Mouse (Mus musculus): ENCODE data around the gene Omt2b. TPM values are rescaled to one million over a fixed set of nuclear protein-coding genes. Genes with fewer than 3 reads are reported as not detected.
"Not testable (repeated sequence)": the region's sequence is repeated elsewhere in the genome, so short reads cannot be mapped to it uniquely, and the experiment has no call there.

The Omt2b gene
- polyA plus RNA-seq, 1 experiment from 2014 or later, result not detected

GRCm38 (mm10) chr9:78360484-78360872, 33.1 kb downstream of the Omt2b start:
- no peak overlapping the region for H3K4me3 ChIP-seq (ENCODE audit: low read length)
- H3K4me1 ChIP-seq (replicated peaks; ENCODE audit: control insufficient read depth, insufficient read depth, low read length), result 0 out of 2 replicates have a peak, but pooled peaks cover 3% of the 10 kb centered on the region
- ATAC-seq (ENCODE audit: low read depth), result no peak
- H3K27ac ChIP-seq (ENCODE audit: low read length), result no peak overlapping the region
- no peaks in the 10 kb centered on the region for H3K27me3 ChIP-seq (ENCODE audit: control insufficient read depth, insufficient read depth, low read depth, low read length)
- WGBS, result 28% methylated on average over 2 of the region's 2 CpGs
- no peaks in the 10 kb centered on the region for H3K9me3 ChIP-seq (ENCODE audit: control insufficient read depth, low read length)
- H3K4me2 ChIP-seq (ENCODE audit: low read depth, low read length), result no peak overlapping the region
- H3K36me3 ChIP-seq (ENCODE audit: control insufficient read depth, insufficient read depth, low read length), result no peaks in the 10 kb centered on the region
- no peak overlapping the region for H3K9ac ChIP-seq (ENCODE audit: low read length)

GRCm38 (mm10) chr9:78363374-78363773, 36.0 kb downstream of the Omt2b start:
- no peaks in the 10 kb centered on the region for H3K36me3 ChIP-seq (ENCODE audit: control insufficient read depth, insufficient read depth, low read length)
- WGBS, result 57% methylated on average over 6 of the region's 6 CpGs
- no peaks in the 10 kb centered on the region for H3K27me3 ChIP-seq (ENCODE audit: control insufficient read depth, insufficient read depth, low read depth, low read length)
- H3K27ac ChIP-seq (ENCODE audit: low read length), result no peak overlapping the region
- H3K4me2 ChIP-seq (ENCODE audit: low read depth, low read length), result no peak overlapping the region
- H3K9ac ChIP-seq (ENCODE audit: low read length), result no peak overlapping the region
- H3K4me3 ChIP-seq (ENCODE audit: low read length), result no peak overlapping the region
- ATAC-seq (ENCODE audit: low read depth), result no peak
- no peaks in the 10 kb centered on the region for H3K9me3 ChIP-seq (ENCODE audit: control insufficient read depth, low read length)
- H3K4me1 ChIP-seq (replicated peaks; ENCODE audit: control insufficient read depth, insufficient read depth, low read length), result 0 out of 2 replicates have a peak, but pooled peaks cover 3% of the 10 kb centered on the region

- H3K9me3 ChIP-seq (ENCODE audit: control insufficient read depth, low read length), result no peaks in the 10 kb centered on the region
- no peaks in the 10 kb centered on the region for H3K27me3 ChIP-seq (ENCODE audit: control insufficient read depth, insufficient read depth, low read depth, low read length)
- 0 out of 2 replicates have a peak, but pooled peaks cover 3% of the 10 kb centered on the region for H3K4me1 ChIP-seq (replicated peaks; ENCODE audit: control insufficient read depth, insufficient read depth, low read length)
- no peak overlapping the region for H3K4me3 ChIP-seq (ENCODE audit: low read length)
- no peak for ATAC-seq (ENCODE audit: low read depth)
- 90% methylated on average over 6 of the region's 6 CpGs for WGBS
- H3K4me2 ChIP-seq (ENCODE audit: low read depth, low read length), result no peak overlapping the region
- H3K36me3 ChIP-seq (ENCODE audit: control insufficient read depth, insufficient read depth, low read length), result no peaks in the 10 kb centered on the region
- H3K27ac ChIP-seq (ENCODE audit: low read length), result no peak overlapping the region
- H3K9ac ChIP-seq (ENCODE audit: low read length), result no peak overlapping the region
These were observed 37.3 kb downstream of the Omt2b start for GRCm38 (mm10) chr9:78364701-78365100.

- H3K4me3 ChIP-seq (ENCODE audit: low read length), result no peak overlapping the region
- H3K9ac ChIP-seq (ENCODE audit: low read length), result no peak overlapping the region
- no peaks in the 10 kb centered on the region for H3K27me3 ChIP-seq (ENCODE audit: control insufficient read depth, insufficient read depth, low read depth, low read length)
- H3K9me3 ChIP-seq (ENCODE audit: control insufficient read depth, low read length), result no peaks in the 10 kb centered on the region
- H3K4me1 ChIP-seq (replicated peaks; ENCODE audit: control insufficient read depth, insufficient read depth, low read length), result 0 out of 2 replicates have a peak, but pooled peaks cover 3% of the 10 kb centered on the region
- H3K4me2 ChIP-seq (ENCODE audit: low read depth, low read length), result no peak overlapping the region
- no peak overlapping the region for H3K27ac ChIP-seq (ENCODE audit: low read length)
- no peak for ATAC-seq (ENCODE audit: low read depth)
- H3K36me3 ChIP-seq (ENCODE audit: control insufficient read depth, insufficient read depth, low read length), result no peaks in the 10 kb centered on the region
- 56% methylated on average over 13 of the region's 13 CpGs for WGBS
These were observed 38.6 kb downstream of the Omt2b start for GRCm38 (mm10) chr9:78365850-78366544.

- not testable (repeated sequence) for H3K9me3 ChIP-seq (ENCODE audit: control insufficient read depth, low read length); H3K27ac ChIP-seq (ENCODE audit: low read length); H3K4me2 ChIP-seq (ENCODE audit: low read depth, low read length); ATAC-seq (ENCODE audit: low read depth); H3K4me1 ChIP-seq (replicated peaks; ENCODE audit: control insufficient read depth, insufficient read depth, low read length); H3K27me3 ChIP-seq (ENCODE audit: control insufficient read depth, insufficient read depth, low read depth, low read length); H3K4me3 ChIP-seq (ENCODE audit: low read length); H3K36me3 ChIP-seq (ENCODE audit: control insufficient read depth, insufficient read depth, low read length); H3K9ac ChIP-seq (ENCODE audit: low read length)
- WGBS, result 84% methylated on average over 16 of the region's 16 CpGs
These were observed 40.6 kb downstream of the Omt2b start, which contains the start of gene Dppa5a for GRCm38 (mm10) chr9:78367959-78368358. Gene Dppa5a (minus strand): TSS chr9:78368177.

- no peak for ATAC-seq (ENCODE audit: low read depth)
- Histone ChIP-seq H3K9ac (ENCODE audit: low read length) (no peak overlapping the region), H3K27ac (ENCODE audit: low read length) (no peak overlapping the region), H3K27me3 (ENCODE audit: control insufficient read depth, insufficient read depth, low read depth, low read length) (no peaks in the 10 kb centered on the region), H3K4me1 (replicated peaks; ENCODE audit: control insufficient read depth, insufficient read depth, low read length) (no peaks in the 10 kb centered on the region), H3K4me2 (ENCODE audit: low read depth, low read length) (no peak overlapping the region), H3K4me3 (ENCODE audit: low read length) (no peak overlapping the region), H3K36me3 (ENCODE audit: control insufficient read depth, insufficient read depth, low read length) (no peaks in the 10 kb centered on the region), H3K9me3 (ENCODE audit: control insufficient read depth, low read length) (no peaks in the 10 kb centered on the region)
- 62% methylated on average over 3 of the region's 3 CpGs for WGBS
These were observed 41.4 kb downstream of the Omt2b start for GRCm38 (mm10) chr9:78368671-78369293.

- no peaks in the 10 kb centered on the region for H3K27me3 ChIP-seq (ENCODE audit: control insufficient read depth, insufficient read depth, low read depth, low read length)
- 85% methylated on average over 2 of the region's 2 CpGs for WGBS
- no peak overlapping the region for H3K4me2 ChIP-seq (ENCODE audit: low read depth, low read length)
- no peak for ATAC-seq (ENCODE audit: low read depth)
- no peak overlapping the region for H3K9ac ChIP-seq (ENCODE audit: low read length)
- no peaks in the 10 kb centered on the region for H3K4me1 ChIP-seq (replicated peaks; ENCODE audit: control insufficient read depth, insufficient read depth, low read length)
- no peak overlapping the region for H3K27ac ChIP-seq (ENCODE audit: low read length)
- no peak overlapping the region for H3K4me3 ChIP-seq (ENCODE audit: low read length)
- H3K36me3 ChIP-seq (ENCODE audit: control insufficient read depth, insufficient read depth, low read length), result no peaks in the 10 kb centered on the region
- H3K9me3 ChIP-seq (ENCODE audit: control insufficient read depth, low read length), result no peaks in the 10 kb centered on the region
These were observed 42.0 kb downstream of the Omt2b start for GRCm38 (mm10) chr9:78369349-78369748.

- Histone ChIP-seq H3K4me2 (ENCODE audit: low read depth, low read length) (no peak overlapping the region), H3K27ac (ENCODE audit: low read length) (no peak overlapping the region), H3K4me3 (ENCODE audit: low read length) (no peak overlapping the region), H3K36me3 (ENCODE audit: control insufficient read depth, insufficient read depth, low read length) (no peaks in the 10 kb centered on the region), H3K27me3 (ENCODE audit: control insufficient read depth, insufficient read depth, low read depth, low read length) (no peaks in the 10 kb centered on the region), H3K9ac (ENCODE audit: low read length) (no peak overlapping the region), H3K9me3 (ENCODE audit: control insufficient read depth, low read length) (no peaks in the 10 kb centered on the region), H3K4me1 (replicated peaks; ENCODE audit: control insufficient read depth, insufficient read depth, low read length) (no peaks in the 10 kb centered on the region)
- ATAC-seq (ENCODE audit: low read depth), result no peak
- WGBS, result 89% methylated on average over 7 of the region's 7 CpGs
These were observed 42.4 kb downstream of the Omt2b start for GRCm38 (mm10) chr9:78369786-78370185.

GRCm38 (mm10) chr9:78371441-78371840, 44.1 kb downstream of the Omt2b start:
- Histone ChIP-seq H3K4me2 (ENCODE audit: low read depth, low read length) (no peak overlapping the region), H3K36me3 (ENCODE audit: control insufficient read depth, insufficient read depth, low read length) (no peaks in the 10 kb centered on the region), H3K4me3 (ENCODE audit: low read length) (no peak overlapping the region), H3K4me1 (replicated peaks; ENCODE audit: control insufficient read depth, insufficient read depth, low read length) (no peaks in the 10 kb centered on the region), H3K27ac (ENCODE audit: low read length) (no peak overlapping the region), H3K9ac (ENCODE audit: low read length) (no peak overlapping the region), H3K27me3 (ENCODE audit: control insufficient read depth, insufficient read depth, low read depth, low read length) (no peaks in the 10 kb centered on the region), H3K9me3 (ENCODE audit: control insufficient read depth, low read length) (no peaks in the 10 kb centered on the region)
- WGBS, result 96% methylated on average over 3 of the region's 3 CpGs
- ATAC-seq (ENCODE audit: low read depth), result no peak
